ENCODE assay signal across 15 mouse cellular contexts in the genomic region with DNA sequence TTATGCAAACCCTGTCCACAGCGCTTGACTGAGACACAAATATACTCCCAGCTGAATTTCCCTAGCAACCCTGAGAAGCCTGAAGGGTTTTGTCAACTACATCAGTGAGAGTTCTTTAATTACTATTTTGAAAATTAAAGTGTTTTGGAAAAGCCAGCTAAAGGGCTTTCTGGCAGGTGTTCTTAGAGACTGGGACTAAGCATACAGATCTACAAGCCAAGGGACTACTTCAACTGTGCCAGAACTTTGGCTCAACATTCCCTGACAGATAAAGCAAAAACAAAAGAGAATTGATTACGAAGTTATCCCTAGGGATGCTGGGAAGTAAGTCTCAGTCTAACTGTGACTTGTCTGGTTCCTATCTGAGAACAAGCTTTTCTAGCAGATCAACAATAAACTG.
"Had no signal": no experiment of that assay in that cellular context is flagged by ENCODE, and none has a peak within 500 bp of the region (broad histone marks: within the 10 kb centered on the region; RNA-seq: fewer than 3 reads in every experiment).

No protein-coding gene starts in this region.

- H3K27me3 ChIP-seq: limb, embryonic 13.5 days; lung, embryonic 15.5 days; neural tube, embryonic 15.5 days had no signal

- H3K4me3 ChIP-seq: kidney, embryonic 15.5 days; limb, embryonic 13.5 days; lung, embryonic 15.5 days; midbrain, embryonic 10.5 days; myocyte; neural tube, embryonic 15.5 days had no signal

- H3K36me3 ChIP-seq: kidney, embryonic 15.5 days; limb, embryonic 13.5 days; lung, embryonic 15.5 days; midbrain, embryonic 10.5 days; neural tube, embryonic 15.5 days had no signal

- H3K9me3 ChIP-seq: kidney, embryonic 15.5 days; limb, embryonic 13.5 days; lung, embryonic 15.5 days; midbrain, embryonic 10.5 days; neural tube, embryonic 15.5 days had no signal

- H3K4me2 ChIP-seq: kidney, embryonic 15.5 days; limb, embryonic 13.5 days; liver, embryonic 11.5 days; lung, embryonic 15.5 days; neural tube, embryonic 15.5 days had no signal

- H3K27ac ChIP-seq: kidney, embryonic 15.5 days; limb, embryonic 13.5 days; lung, embryonic 15.5 days; midbrain, embryonic 10.5 days; neural tube, embryonic 15.5 days had no signal

- H3K9ac ChIP-seq: kidney, embryonic 15.5 days; limb, embryonic 13.5 days; lung, embryonic 15.5 days; neural tube, embryonic 15.5 days had no signal

- H3K4me1 ChIP-seq: limb, embryonic 13.5 days; lung, embryonic 15.5 days; midbrain, embryonic 10.5 days; neural tube, embryonic 15.5 days had no signal

- DNase-seq: kidney, postnatal 14 days; layer of hippocampus, postnatal 36 days; left cerebral cortex, postnatal 4 days; lung, postnatal 4 days; midbrain, embryonic 14.5 days; right cerebral cortex, adult 18-20 months; right cerebral cortex, postnatal 25 days; thymus, postnatal 36 days had no signal
